8 mouse cellular contexts compared by ENCODE assay signal in the genomic region with DNA sequence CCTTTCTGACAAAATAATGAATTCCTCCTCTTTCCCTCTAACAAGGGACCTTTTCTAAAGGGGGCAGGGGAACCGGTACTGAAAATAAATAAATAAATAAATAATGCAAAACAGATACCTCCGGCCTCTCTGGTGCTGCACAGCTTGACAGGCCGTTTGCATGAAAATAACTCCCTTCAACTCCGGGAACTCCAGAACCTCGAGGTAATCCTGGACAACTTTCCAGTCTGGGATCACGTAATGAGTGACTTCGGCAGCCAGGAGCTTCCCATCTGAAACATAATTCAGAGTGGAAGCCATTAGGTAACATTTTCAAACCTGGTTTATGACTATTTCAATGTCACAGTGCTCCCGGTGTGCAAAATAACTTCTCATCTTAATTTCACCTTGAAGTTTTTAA. TPM values are rescaled to one million over a fixed set of nuclear protein-coding genes. Genes with fewer than 3 reads are reported as not detected.
DNase-seq lines count a peak whose midpoint lies in the region; ATAC-seq and TF ChIP-seq lines count a peak whose summit lies in the region.

No protein-coding gene starts in this region.

- no peak for TF ChIP-seq EP300 in CH12.LX (IDR thresholded peaks at IDR 0.05; ENCODE audit: low read length)

- H3K9ac ChIP-seq in CH12.LX (ENCODE audit: insufficient read depth, low read depth) = peak overlapping the region; percentile 91; the same call in 1 of the 2 replicates
- peak overlapping the region; percentile 100; the same call in 1 of the 2 replicates for H3K9ac ChIP-seq in heart, embryonic 16.5 days (ENCODE audit: low read length)
- H3K9ac ChIP-seq in liver, embryonic 13.5 days = no peak overlapping the region

- H3K4me1 ChIP-seq in CH12.LX (ENCODE audit: control insufficient read depth in 1 of 2, insufficient read depth in 2 of 2) = peaks cover 0 to 16% of the 10 kb centered on the region in 2 experiments; a peak in 2 of 4 replicates
- H3K4me1 ChIP-seq in heart, embryonic 16.5 days (ENCODE audit: control insufficient read depth, insufficient read depth, low read length) = peaks cover 16% of the 10 kb centered on the region
- peaks cover 30% of the 10 kb centered on the region for H3K4me1 ChIP-seq in liver, embryonic 13.5 days (replicated peaks)

- H3K4me2 ChIP-seq in CH12.LX (ENCODE audit: insufficient read depth, low read depth, poor library complexity, severe bottlenecking) = peak overlapping the region; percentile 76
- H3K4me2 ChIP-seq in heart, embryonic 16.5 days (ENCODE audit: low read depth, low read length) = peak overlapping the region; percentile 93
- peak overlapping the region; percentile 94 for H3K4me2 ChIP-seq in liver, embryonic 13.5 days

- H3K4me3 ChIP-seq in CH12.LX (replicated peaks in 1 of 3; ENCODE audit: low read depth in 2 of 3, low read length in 2 of 3, poor library complexity in 1 of 3) = peak overlapping the region in 1 of 3 experiments; percentile 52
- H3K4me3 ChIP-seq in heart, embryonic 16.5 days (ENCODE audit: low read length) = peak overlapping the region; percentile 81
- H3K4me3 ChIP-seq in liver, embryonic 13.5 days (replicated peaks) = peak overlapping the region; percentile 82

- H3K27me3 ChIP-seq in CH12.LX (replicated peaks) = no peaks in the 10 kb centered on the region
- no peaks in the 10 kb centered on the region for H3K27me3 ChIP-seq in heart, embryonic 16.5 days (ENCODE audit: control insufficient read depth, insufficient read depth, low read length)
- no peaks in the 10 kb centered on the region for H3K27me3 ChIP-seq in liver, embryonic 13.5 days

- dilution Hi-C loops in CH12.LX (cut with MboI; ENCODE audit: extremely low pct_ligation_motif_present, extremely low pct_unique_long_range_greater_than_20kb, low sequenced_read_pairs) = no loop called here

- no peak for TF ChIP-seq RAD21 in CH12.LX (IDR thresholded peaks at IDR 0.05; ENCODE audit: low read depth, low read length)

- no peak overlapping the region for H3K27ac ChIP-seq in CH12.LX (ENCODE audit: insufficient read depth, low read depth)
- peak overlapping the region; percentile 100 for H3K27ac ChIP-seq in heart, embryonic 16.5 days (ENCODE audit: low read length)
- no peak overlapping the region for H3K27ac ChIP-seq in liver, embryonic 13.5 days

- in situ Hi-C loops in CH12.LX (cut with MboI; ENCODE audit: low pct_ligation_motif_present, low pct_unique_long_range_greater_than_20kb, low sequenced_read_pairs) = no loop called here

- DNase-seq in embryo, embryonic 11 days = peak; percentile 16
- DNase-seq in embryo, embryonic 9.5 days (ENCODE audit: extremely low spot score) = no peak
- DNase-seq in CH12.LX (ENCODE audit: extremely low read depth) = no peak
- DNase-seq in liver, embryonic 13.5 days = no peak
- DNase-seq in cerebellum, adult 9-11 months = no peak
- no peak for DNase-seq in thymus, postnatal 25 days

- no peak for TF ChIP-seq CTCF in CH12.LX (conservative IDR thresholded peaks at IDR 0.05 in 1 of 2, IDR thresholded peaks at IDR 0.05 in 1 of 2; ENCODE audit: low read depth in 2 of 2, low read length in 2 of 2)

- H3K9me3 ChIP-seq in CH12.LX (replicated peaks; ENCODE audit: low read length) = no peaks in the 10 kb centered on the region
- no peaks in the 10 kb centered on the region for H3K9me3 ChIP-seq in heart, embryonic 16.5 days (replicated peaks; ENCODE audit: control insufficient read depth, low read length)
- H3K9me3 ChIP-seq in liver, embryonic 13.5 days (replicated peaks) = no peaks in the 10 kb centered on the region

- no peak for TF ChIP-seq POLR2A in CH12.LX (IDR thresholded peaks at IDR 0.05; ENCODE audit: low read depth, low read length)

- 45% methylated on average over 8 of the region's 8 CpGs for WGBS in heart, embryonic 16.5 days
- 69% methylated on average over 8 of the region's 8 CpGs for WGBS in liver, embryonic 13.5 days (ENCODE audit: insufficient replicate concordance)

- no peaks in the 10 kb centered on the region; the same call in 1 of the 2 replicates for H3K79me2 ChIP-seq in CH12.LX (replicated peaks; ENCODE audit: control insufficient read depth, extremely low read depth, insufficient read depth, poor library complexity, severe bottlenecking)

- ATAC-seq in heart, embryonic 16.5 days (replicated peaks; ENCODE audit: extremely low read depth, insufficient read depth, low FRiP score) = no peak
- ATAC-seq in liver, embryonic 13.5 days (ENCODE audit: low read depth) = no peak
- no peak for ATAC-seq in erythroid progenitor cell, adult 5-6 weeks (replicated peaks; ENCODE audit: low FRiP score, poor library complexity, severe bottlenecking)

- peaks cover 0 to 18% of the 10 kb centered on the region in 2 experiments for H3K36me3 ChIP-seq in CH12.LX (replicated peaks in 1 of 2; ENCODE audit: control insufficient read depth in 1 of 2, insufficient read depth in 1 of 2, low read length in 1 of 2)
- peaks cover 4% of the 10 kb centered on the region; the same call in 1 of the 2 replicates for H3K36me3 ChIP-seq in heart, embryonic 16.5 days (ENCODE audit: control insufficient read depth, insufficient read depth)
- H3K36me3 ChIP-seq in liver, embryonic 13.5 days = peaks cover 15% of the 10 kb centered on the region

TF ChIP-seq in CH12.LX, 34 proteins besides CTCF, POLR2A, EP300 and RAD21:
- TF ChIP-seq CHD2 (IDR thresholded peaks at IDR 0.05; ENCODE audit: low read length) = no peak
- peak; percentile 4; the same call in 1 of the 2 replicates for TF ChIP-seq SIN3A (IDR thresholded peaks at IDR 0.05; ENCODE audit: low read length)
TF ChIP-seq in CH12.LX: peak in this region for 1.

RNA-seq across cellular contexts. Expression of a gene that starts 1.7 kb away (rescaled TPM):
- 8.8 and 9.0 TPM in 2 replicates for total RNA-seq in CH12.LX (2012; rRNA removed)
- total RNA-seq in CH12.LX (2014; rRNA removed) = 6.6 and 6.8 TPM in 2 replicates
- polyA plus RNA-seq in CH12.LX (2012; ENCODE audit: insufficient read length, low read depth) = 9.5 and 9.6 TPM in 2 replicates
- polyA plus RNA-seq in heart, embryonic 16.5 days (2015; fragmentation: Nextera tagmentation; extraction: Ambion mirVana) = 19.6 and 21.2 TPM in 2 replicates
- polyA plus RNA-seq in liver, embryonic 13.5 days (2015; fragmentation: Nextera tagmentation; extraction: Ambion mirVana) = 9.8 and 12.0 TPM in 2 replicates
- 6.3 and 9.7 TPM in 2 replicates for total RNA-seq in erythroid progenitor cell, adult 5-6 weeks (2015; ENCODE audit: low replicate concordance)
- 10.4 and 11.1 TPM in 2 replicates for total RNA-seq in erythroid progenitor cell, adult 5-6 weeks (2017; ENCODE audit: low replicate concordance)

RNA-seq across cellular contexts. Expression of a gene that starts 46.1 kb away (rescaled TPM):
- 0.04 TPM in 2 replicates for total RNA-seq in CH12.LX (2012; rRNA removed)
- total RNA-seq in CH12.LX (2014; rRNA removed) = not detected in 2 replicates
- polyA plus RNA-seq in CH12.LX (2012; ENCODE audit: insufficient read length, low read depth) = 0.19 and 0.59 TPM in 2 replicates
- 0.58 and 0.59 TPM in 2 replicates for polyA plus RNA-seq in heart, embryonic 16.5 days (2015; fragmentation: Nextera tagmentation; extraction: Ambion mirVana)
- 0.23 and 0.38 TPM in 2 replicates for polyA plus RNA-seq in liver, embryonic 13.5 days (2015; fragmentation: Nextera tagmentation; extraction: Ambion mirVana)
- total RNA-seq in erythroid progenitor cell, adult 5-6 weeks (2015; ENCODE audit: low replicate concordance) = not detected in 2 replicates
- 0.64 TPM in 1 of 2 replicates, not detected in the other for total RNA-seq in erythroid progenitor cell, adult 5-6 weeks (2017; ENCODE audit: low replicate concordance)

RNA-seq across cellular contexts. Expression of a gene that starts 58.0 kb away (rescaled TPM):
- 179 and 248 TPM in 2 replicates for total RNA-seq in CH12.LX (2012; rRNA removed)
- 443 and 624 TPM in 2 replicates for total RNA-seq in CH12.LX (2014; rRNA removed)
- 204 and 235 TPM in 2 replicates for polyA plus RNA-seq in CH12.LX (2012; ENCODE audit: insufficient read length, low read depth)
- 101 and 110 TPM in 2 replicates for polyA plus RNA-seq in heart, embryonic 16.5 days (2015; fragmentation: Nextera tagmentation; extraction: Ambion mirVana)
- polyA plus RNA-seq in liver, embryonic 13.5 days (2015; fragmentation: Nextera tagmentation; extraction: Ambion mirVana) = 284 and 311 TPM in 2 replicates
- 185 and 187 TPM in 2 replicates for total RNA-seq in erythroid progenitor cell, adult 5-6 weeks (2015; ENCODE audit: low replicate concordance)
- total RNA-seq in erythroid progenitor cell, adult 5-6 weeks (2017; ENCODE audit: low replicate concordance) = 132 and 168 TPM in 2 replicates
